Mouse (Mus musculus) liver, adult 2 months (tissue): ENCODE results near the gene Fam155a.

Experiments
- CTCF ChIP-seq: fragments of 200-500 bp; IDR thresholded peaks from 2 replicates; pipeline ENCODE4 v1.5.1; 2011; ENCODE audit warnings: low read depth, low read length, control low read depth
- POLR2A ChIP-seq: fragments of 200-500 bp; IDR thresholded peaks from 2 replicates; pipeline ENCODE4 v1.6.1; 2011; ENCODE audit warnings: low read length, control low read depth; ENCODE audit not compliant: insufficient read depth; ENCODE audit errors: extremely low read depth

DNA sequence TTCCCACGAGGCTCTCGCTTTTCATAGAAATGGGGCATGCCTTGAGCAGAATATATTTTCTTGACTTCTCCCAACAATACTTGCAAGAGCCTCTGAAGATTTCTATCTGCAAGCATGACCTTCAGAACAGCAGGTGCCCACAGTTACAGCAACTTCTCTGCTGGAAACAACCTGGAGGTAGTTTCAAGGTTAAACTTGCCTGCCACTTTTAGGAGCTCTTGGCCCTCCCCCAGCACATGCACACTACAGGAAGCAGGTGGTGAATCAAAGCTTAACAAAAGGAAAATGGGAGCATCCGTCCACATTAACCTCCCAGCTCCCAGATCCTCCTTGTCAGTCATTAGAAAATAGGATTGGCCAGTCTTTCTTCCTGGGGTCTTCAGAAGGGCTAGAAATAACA is 175.0 kb downstream of the Fam155a start:
- TF ChIP-seq CTCF (no peak), POLR2A (no peak)
